Mouse (Mus musculus): ENCODE measurements around the gene Ada.

DNA sequence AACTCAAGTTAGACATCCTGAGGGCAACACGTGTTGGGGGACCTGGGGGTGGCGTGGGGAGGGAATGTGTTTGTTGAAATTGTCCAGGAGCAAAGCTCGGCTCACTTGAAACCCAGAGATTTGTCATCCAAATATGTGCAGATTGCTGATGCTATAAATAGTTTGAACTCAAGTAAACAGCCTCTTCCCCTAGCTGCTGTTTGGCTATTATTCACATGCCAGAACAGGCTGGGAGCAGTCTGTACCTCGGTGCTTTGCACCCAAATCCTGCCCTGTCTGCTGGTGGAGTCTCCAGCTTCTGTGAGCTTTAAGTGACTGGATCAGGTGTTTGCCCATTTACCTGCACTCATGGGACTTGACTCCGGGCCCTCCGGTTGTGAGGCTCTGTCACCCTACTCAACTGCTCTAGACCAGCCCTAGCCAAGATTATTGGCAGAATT, 64.3 kb downstream of the Ada start:
- no peak for TF ChIP-seq CTCF (IDR thresholded peaks at IDR 0.05; ENCODE audit: low read depth, low read length)
- TF ChIP-seq POLR2A (IDR thresholded peaks at IDR 0.05; ENCODE audit: extremely low read depth, insufficient read depth, low read length) = no peak

Measured in liver, adult 2 months (tissue).